Mouse (Mus musculus): ENCODE results near the gene Gm45837.

DNA sequence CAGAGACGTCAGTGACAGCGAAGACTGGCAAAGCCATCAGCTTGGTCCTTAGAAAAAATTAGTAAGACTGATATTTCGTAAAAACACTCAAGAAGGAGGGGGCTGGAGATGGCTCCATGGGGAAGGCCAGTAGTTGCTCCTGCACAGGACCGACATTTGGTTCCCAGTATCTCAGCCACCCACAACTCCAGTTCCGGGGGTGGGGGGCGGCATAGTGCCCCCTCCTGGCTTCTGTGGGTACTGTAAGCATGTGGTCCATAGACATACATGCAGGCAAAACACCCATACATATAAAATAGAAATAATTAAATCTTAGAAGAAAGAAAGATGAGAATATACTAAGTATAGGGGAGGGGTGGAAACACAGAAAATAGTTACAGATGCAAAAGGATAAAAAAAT lies 105.8 kb downstream of the Gm45837 start:
- TF ChIP-seq POLR2A (IDR thresholded peaks at IDR 0.05; ENCODE audit: low read depth, low read length) (no peak), CTCF (conservative IDR thresholded peaks at IDR 0.05; ENCODE audit: insufficient read depth, insufficient read length, low read depth, low read length) (peak; percentile 11; the same call in 1 of the 2 replicates)

Data from kidney, adult 2 months (tissue).